Mouse (Mus musculus) liver, adult 2 months (tissue): ENCODE results near the gene Clip1.

Experiments
- CTCF ChIP-seq: fragments of 200-500 bp; IDR thresholded peaks from 2 replicates; pipeline ENCODE4 v1.5.1; 2011; ENCODE audit warnings: low read depth, low read length, control low read depth
- POLR2A ChIP-seq: fragments of 200-500 bp; IDR thresholded peaks from 2 replicates; pipeline ENCODE4 v1.6.1; 2011; ENCODE audit warnings: low read length, control low read depth; ENCODE audit not compliant: insufficient read depth; ENCODE audit errors: extremely low read depth

- no peak for TF ChIP-seq CTCF
- TF ChIP-seq POLR2A, result no peak
Observed at GRCm38 (mm10) chr5:123556451-123556850, 128.0 kb downstream of the Clip1 start.
